Mouse (Mus musculus): ENCODE measurements around the gene Rpa1. TPM values are rescaled to one million over a fixed set of nuclear protein-coding genes. Genes with fewer than 3 reads are reported as not detected.
"Not testable (repeated sequence)": the region's sequence is repeated elsewhere in the genome, so short reads cannot be mapped to it uniquely, and the experiment has no call there.

The Rpa1 gene
- 54.4 and 61.4 TPM in 2 replicates for polyA plus RNA-seq (2015; fragmentation: Nextera tagmentation; extraction: Ambion mirVana)

DNA sequence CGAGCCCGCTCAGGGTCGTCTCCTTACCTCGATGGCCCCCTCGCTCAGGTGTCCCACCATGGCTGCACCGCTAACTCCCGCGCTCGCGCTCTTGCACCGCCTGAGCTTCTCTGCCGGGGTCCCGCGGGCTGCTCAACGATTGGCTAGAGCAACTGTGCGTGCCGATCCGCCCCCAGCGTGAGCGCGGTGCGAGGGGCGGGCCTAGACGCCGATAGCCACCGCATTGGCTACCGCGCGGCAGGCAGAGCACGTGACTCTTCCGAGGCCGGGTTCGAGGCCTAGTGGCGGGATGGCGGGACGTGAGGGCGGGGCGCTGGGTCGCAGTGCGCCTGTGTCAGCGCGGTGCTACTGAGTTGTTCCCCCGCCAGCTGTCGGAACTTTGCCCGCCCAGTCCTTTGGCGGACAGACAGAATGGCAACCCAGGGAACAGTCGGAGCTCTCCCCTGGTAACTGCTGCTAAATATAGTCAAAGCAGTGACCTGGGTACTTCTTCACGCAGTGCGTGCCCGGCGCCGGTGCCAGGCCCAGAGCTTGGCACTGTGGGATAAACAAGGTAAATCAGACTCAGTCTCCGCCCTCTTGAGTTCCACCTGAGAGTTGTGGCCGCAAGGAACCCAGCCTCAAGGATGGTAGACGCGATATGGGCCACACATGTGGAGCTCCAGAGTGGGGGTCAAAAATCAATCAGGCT, at the start of gene Rpa1, which contains the start of gene Smyd4:
Rpa1 (minus strand) TSS at position 126 of the 691 bp plus-strand sequence.
Smyd4 (plus strand) TSS at position 235 of the 691 bp plus-strand sequence.
- peak; percentile 100 for ATAC-seq (ENCODE audit: low FRiP score, low read depth)
- WGBS = 0% methylated on average over 56 of the region's 56 CpGs
- Histone ChIP-seq H3K4me2 (peak within 1 kb of the TSS; percentile 79), H3K27me3 (no peaks in the 10 kb centered on the region), H3K36me3 (no peaks in the 10 kb centered on the region), H3K4me1 (replicated peaks) (peaks cover 18% of the 10 kb centered on the region), H3K27ac (replicated peaks) (peak within 1 kb of the TSS; percentile 57), H3K9me3 (no peaks in the 10 kb centered on the region), H3K9ac (peak within 1 kb of the TSS; percentile 60), H3K4me3 (peak within 1 kb of the TSS; percentile 52)

DNA sequence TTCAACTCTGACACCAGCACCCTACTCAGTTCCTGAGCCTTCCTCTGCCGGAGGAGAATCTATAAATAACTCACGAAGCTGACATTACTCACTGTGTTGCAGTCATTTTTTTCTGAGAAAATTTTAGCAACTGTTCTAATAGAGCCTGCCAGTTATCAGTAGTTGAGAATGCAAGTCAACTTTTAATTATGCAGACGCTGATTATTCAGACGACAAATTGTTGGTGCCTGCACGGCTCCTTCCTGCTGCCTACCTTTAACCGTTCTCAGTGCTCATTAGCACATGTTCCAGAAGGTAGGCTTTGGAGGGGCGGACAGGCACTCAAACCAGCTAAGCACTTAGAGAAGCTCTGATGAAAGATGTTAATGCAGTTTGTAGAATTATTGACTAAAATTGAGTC, 49.3 kb upstream of the Rpa1 start:
- Histone ChIP-seq H3K9ac (no peak overlapping the region), H3K4me3 (no peak overlapping the region), H3K4me2 (no peak overlapping the region), H3K9me3 (no peaks in the 10 kb centered on the region), H3K27me3 (no peaks in the 10 kb centered on the region), H3K36me3 (no peaks in the 10 kb centered on the region), H3K4me1 (replicated peaks) (no peaks in the 10 kb centered on the region), H3K27ac (replicated peaks) (no peak overlapping the region)
- 70% methylated on average over 7 of the region's 7 CpGs for WGBS
- ATAC-seq (ENCODE audit: low FRiP score, low read depth) = no peak

DNA sequence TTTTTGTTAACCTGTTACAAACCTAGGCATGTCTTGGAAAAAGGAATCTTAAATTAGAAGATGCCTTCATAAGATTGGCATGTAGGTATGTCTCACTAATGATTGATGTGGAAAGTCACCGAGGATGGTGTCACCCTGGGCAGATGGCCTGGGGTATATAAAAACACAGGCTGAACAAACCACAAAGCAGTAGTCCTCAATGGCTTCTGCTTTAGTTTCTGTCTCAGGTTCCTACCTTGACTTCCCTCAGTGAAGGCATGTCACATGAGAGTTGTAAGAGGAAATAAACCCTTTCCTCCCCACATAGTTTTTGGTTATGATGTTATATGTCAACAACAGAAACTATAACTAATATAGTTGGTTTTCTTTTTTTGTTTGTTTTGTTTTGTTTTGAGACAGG, 47.5 kb upstream of the Rpa1 start:
- Histone ChIP-seq H3K9me3 (no peaks in the 10 kb centered on the region), H3K36me3 (no peaks in the 10 kb centered on the region), H3K27ac (replicated peaks) (no peak overlapping the region), H3K4me2 (no peak overlapping the region), H3K9ac (no peak overlapping the region), H3K4me1 (replicated peaks) (no peaks in the 10 kb centered on the region), H3K27me3 (no peaks in the 10 kb centered on the region), H3K4me3 (no peak overlapping the region)
- ATAC-seq (ENCODE audit: low FRiP score, low read depth) = no peak
- WGBS = 84% methylated on average over 1 of the region's 1 CpGs

DNA sequence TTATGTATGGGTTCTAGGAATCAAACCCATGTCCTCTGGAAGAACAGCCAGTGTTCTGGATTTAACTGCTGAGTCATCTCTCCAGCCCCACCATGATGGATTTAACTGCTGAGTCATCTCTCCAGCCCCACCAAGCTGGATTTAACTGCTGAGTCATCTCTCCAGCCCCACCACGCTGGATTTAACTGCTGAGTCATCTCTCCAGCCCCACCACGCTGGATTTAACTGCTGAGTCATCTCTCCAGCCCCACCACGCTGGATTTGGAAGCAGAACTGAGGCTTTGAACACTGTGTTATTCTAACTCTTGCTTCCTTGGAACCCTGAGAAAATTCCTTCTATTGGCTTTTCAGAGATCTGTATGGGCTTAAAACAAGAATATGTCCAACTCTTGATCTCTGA, 35.4 kb upstream of the Rpa1 start:
- ATAC-seq (ENCODE audit: low FRiP score, low read depth); H3K27ac ChIP-seq (replicated peaks); H3K36me3 ChIP-seq; H3K4me3 ChIP-seq; H3K9me3 ChIP-seq; H3K9ac ChIP-seq; H3K4me1 ChIP-seq (replicated peaks); H3K27me3 ChIP-seq; H3K4me2 ChIP-seq: not testable (repeated sequence)
- 59% methylated on average over 3 of the region's 3 CpGs for WGBS

DNA sequence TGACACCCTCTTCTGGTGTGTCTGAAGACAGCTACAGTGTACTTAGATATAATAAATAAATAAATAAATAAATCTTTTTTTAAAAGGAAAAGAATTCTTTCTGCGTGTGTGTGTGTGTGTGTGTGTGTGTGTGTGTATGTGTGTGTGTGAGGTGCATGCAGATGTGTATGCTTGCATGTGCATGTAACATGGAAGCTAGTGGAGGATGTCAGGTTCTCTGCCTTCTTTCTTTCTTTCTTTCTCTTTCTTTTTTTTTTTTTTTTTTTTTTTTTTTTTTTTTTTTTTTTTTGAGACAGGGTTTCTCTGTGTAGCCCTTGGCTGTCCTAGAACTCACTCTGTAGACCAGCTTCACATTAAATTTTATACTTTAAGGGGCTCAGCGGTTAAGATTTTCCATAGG, 30.7 kb upstream of the Rpa1 start:
- not testable (repeated sequence) for H3K27ac ChIP-seq (replicated peaks); H3K9me3 ChIP-seq; ATAC-seq (ENCODE audit: low FRiP score, low read depth); H3K4me3 ChIP-seq; H3K9ac ChIP-seq; H3K27me3 ChIP-seq; H3K36me3 ChIP-seq; H3K4me2 ChIP-seq; H3K4me1 ChIP-seq (replicated peaks)
- 88% methylated on average over 2 of the region's 2 CpGs for WGBS

DNA sequence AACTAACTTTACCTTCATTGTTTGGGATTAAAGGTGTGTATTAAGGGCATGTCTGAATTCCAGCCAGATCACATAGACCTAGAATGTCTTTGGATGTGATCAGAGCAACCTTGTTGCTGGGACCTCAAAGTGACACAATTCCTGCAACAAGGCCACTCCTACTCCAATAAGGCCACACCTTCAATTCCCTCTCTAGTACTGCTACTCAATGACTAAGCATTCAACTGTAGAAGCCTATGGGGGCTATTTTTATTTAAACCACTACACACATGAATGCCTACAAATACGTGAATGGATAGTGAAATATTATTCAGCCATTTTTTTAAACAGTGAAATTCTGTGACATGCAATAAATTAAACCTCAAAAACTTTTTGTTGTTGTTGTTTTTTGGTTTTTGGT, 29.0 kb upstream of the Rpa1 start:
- ATAC-seq (ENCODE audit: low FRiP score, low read depth) = no peak
- Histone ChIP-seq H3K36me3 (no peaks in the 10 kb centered on the region), H3K4me1 (replicated peaks) (no peaks in the 10 kb centered on the region), H3K27ac (replicated peaks) (no peak overlapping the region), H3K9me3 (no peaks in the 10 kb centered on the region), H3K4me2 (no peak overlapping the region), H3K27me3 (no peaks in the 10 kb centered on the region), H3K4me3 (no peak overlapping the region), H3K9ac (no peak overlapping the region)
- WGBS = 90% methylated on average over 1 of the region's 1 CpGs

DNA sequence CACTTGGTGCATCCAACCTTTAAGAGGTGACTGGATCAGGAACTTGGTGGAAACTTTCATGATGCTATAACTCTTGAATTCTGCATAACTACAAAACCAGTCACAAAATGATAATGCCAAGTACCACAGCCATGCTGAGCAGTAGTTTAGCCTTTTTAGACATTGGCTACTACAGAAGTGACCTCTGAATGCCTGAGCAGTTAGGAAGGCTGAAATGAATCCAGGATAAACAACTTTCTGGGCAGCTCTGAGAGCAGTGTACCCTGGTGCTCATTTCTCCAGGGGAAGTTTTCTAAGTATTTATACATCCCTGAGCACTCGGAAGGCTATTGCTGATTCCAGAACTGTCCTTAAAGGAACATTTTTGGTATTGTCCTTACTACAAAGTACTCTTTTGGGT, 7.4 kb upstream of the Rpa1 start:
- Histone ChIP-seq H3K4me3 (no peak overlapping the region), H3K4me2 (no peak overlapping the region), H3K27me3 (no peaks in the 10 kb centered on the region), H3K9ac (no peak overlapping the region), H3K36me3 (no peaks in the 10 kb centered on the region), H3K27ac (replicated peaks) (no peak overlapping the region), H3K4me1 (replicated peaks) (no peaks in the 10 kb centered on the region), H3K9me3 (no peaks in the 10 kb centered on the region)
- WGBS = 97% methylated on average over 1 of the region's 1 CpGs
- no peak for ATAC-seq (ENCODE audit: low FRiP score, low read depth)

DNA sequence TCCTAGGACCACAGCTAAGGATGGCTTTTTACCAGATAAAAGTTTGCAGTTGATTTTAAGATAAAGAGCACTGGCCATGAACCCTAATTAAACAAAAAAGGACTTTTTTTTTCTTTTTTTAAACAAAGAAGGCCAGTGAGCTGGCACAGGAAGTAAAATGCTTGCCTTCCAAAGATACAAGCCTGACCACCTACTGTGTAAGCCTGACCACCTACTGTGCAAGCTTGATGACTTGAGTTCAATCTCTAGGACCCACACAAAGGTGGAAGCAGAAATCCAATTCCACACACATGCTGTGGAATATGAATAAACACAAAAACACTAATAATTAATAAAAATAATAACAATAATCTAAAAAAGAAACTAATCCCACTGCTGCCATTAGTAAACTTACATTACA, 3.1 kb upstream of the Rpa1 start:
- no peaks in the 10 kb centered on the region for H3K36me3 ChIP-seq
- no peak overlapping the region for H3K27ac ChIP-seq (replicated peaks)
- H3K9me3 ChIP-seq = no peaks in the 10 kb centered on the region
- no peaks in the 10 kb centered on the region for H3K27me3 ChIP-seq
- H3K4me1 ChIP-seq (replicated peaks) = peaks cover 18% of the 10 kb centered on the region
- no peak for ATAC-seq (ENCODE audit: low FRiP score, low read depth)
- H3K9ac ChIP-seq = no peak overlapping the region
- H3K4me3 ChIP-seq = no peak overlapping the region
- H3K4me2 ChIP-seq = no peak overlapping the region

DNA sequence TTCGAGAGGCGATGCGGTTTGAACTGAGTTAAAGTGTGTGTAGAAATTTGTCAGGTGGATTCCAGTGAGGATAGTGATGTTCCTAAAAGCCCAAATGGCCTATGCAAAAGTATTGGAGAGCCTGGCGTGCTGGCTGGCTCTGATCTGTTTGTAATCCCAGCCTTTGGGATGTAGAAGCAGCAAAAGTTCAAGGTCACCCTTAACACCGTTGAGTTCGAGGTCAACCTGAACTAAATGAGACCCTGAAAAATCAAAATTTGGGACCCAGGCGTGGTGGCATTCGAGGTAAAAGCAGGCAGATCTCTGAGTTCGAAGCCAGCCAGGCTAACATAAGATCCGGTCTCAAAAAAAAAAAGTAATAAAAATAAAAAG, 752 bp upstream of the Rpa1 start:
- Histone ChIP-seq H3K27ac (replicated peaks) (peak overlapping the region; percentile 57), H3K9ac (peak overlapping the region; percentile 60), H3K4me1 (replicated peaks) (peaks cover 18% of the 10 kb centered on the region), H3K4me3 (peak overlapping the region; percentile 52), H3K9me3 (no peaks in the 10 kb centered on the region), H3K36me3 (no peaks in the 10 kb centered on the region), H3K27me3 (no peaks in the 10 kb centered on the region), H3K4me2 (peak overlapping the region; percentile 79)
- 47% methylated on average over 10 of the region's 10 CpGs for WGBS
- no peak for ATAC-seq (ENCODE audit: low FRiP score, low read depth)

DNA sequence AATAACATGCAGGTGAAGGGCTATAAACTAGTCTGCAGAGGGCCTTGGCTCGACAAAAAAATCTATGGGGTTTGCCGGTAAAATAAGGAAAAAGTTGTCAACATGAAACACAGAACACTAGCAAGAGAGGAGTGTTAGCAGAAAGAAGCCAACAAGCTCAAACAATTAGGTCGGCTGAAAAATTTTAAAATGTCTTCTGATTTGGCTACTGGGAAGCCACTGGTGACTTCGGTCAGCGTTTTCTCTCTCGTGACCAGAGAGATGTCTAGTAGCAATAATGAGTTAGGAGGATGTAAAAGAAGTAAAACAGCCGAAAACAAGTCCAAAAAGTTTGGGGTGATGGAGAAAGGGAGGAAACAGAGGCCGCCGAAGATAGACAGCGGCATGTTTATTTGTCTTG, 528 bp downstream of the Rpa1 start:
- Histone ChIP-seq H3K27ac (replicated peaks) (0 out of 2 replicates have a peak overlapping the region, but pooled peaks have one; percentile 15), H3K9ac (peak overlapping the region; percentile 60), H3K4me1 (replicated peaks) (peaks cover 18% of the 10 kb centered on the region), H3K9me3 (no peaks in the 10 kb centered on the region), H3K27me3 (no peaks in the 10 kb centered on the region), H3K4me3 (peak overlapping the region; percentile 52), H3K4me2 (peak overlapping the region; percentile 79), H3K36me3 (no peaks in the 10 kb centered on the region)
- under 1% methylated on average over 10 of the region's 10 CpGs for WGBS
- no peak for ATAC-seq (ENCODE audit: low FRiP score, low read depth)

DNA sequence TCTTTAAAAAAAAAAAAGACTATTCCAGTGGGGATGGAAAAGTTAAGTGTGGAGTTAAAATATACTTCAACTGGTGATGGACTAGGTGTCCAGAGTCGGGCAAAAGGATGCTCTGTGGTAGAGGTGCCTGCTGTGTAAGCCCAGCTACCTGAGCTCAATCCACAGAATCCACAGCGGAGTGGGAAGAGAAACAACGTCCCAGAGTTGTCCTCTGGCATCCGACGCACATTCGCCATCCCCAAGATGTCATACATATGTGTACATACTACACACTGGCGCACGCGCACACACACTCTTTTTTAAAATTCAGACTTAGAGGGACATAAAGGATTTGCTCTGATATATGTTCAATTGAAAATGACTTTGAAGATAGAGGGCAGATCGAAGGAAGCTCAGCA, 937 bp downstream of the Rpa1 start:
- peak overlapping the region; percentile 79 for H3K4me2 ChIP-seq
- no peak overlapping the region for H3K27ac ChIP-seq (replicated peaks)
- peaks cover 18% of the 10 kb centered on the region for H3K4me1 ChIP-seq (replicated peaks)
- H3K27me3 ChIP-seq = no peaks in the 10 kb centered on the region
- peak overlapping the region; percentile 60 for H3K9ac ChIP-seq
- peak overlapping the region; percentile 52 for H3K4me3 ChIP-seq
- H3K9me3 ChIP-seq = no peaks in the 10 kb centered on the region
- 54% methylated on average over 10 of the region's 10 CpGs for WGBS
- no peak for ATAC-seq (ENCODE audit: low FRiP score, low read depth)
- H3K36me3 ChIP-seq = no peaks in the 10 kb centered on the region

DNA sequence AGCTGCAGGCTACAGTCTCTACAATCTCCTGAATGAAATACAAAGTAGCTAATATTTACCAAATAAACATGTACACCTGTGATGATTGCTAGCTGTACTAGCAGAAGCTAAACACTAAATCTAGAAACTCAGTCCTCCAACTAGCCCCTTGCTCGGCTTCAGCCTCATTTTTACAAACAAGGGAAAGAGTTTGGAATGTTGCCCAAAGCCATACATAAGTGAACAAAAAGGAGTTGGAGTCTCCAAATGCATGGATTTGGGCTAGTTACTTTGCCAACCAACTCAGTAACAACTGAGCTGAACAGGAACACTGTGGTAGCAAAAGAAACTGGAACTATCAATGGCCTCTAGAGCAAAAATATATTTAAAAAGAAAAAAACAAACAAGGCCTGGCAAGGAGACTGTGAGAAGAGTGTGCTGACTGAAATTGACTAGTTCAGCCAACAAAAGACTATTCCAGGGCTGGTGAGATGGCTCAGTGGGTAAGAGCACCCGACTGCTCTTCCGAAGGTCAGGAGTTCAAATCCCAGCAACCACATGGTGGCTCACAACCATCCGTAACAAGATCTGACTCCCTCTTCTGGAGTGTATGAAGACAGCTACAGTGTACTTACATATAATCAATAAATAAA, 1.5 kb downstream of the Rpa1 start:
- H3K4me1 ChIP-seq (replicated peaks) = peaks cover 18% of the 10 kb centered on the region
- WGBS = 45% methylated on average over 4 of the region's 4 CpGs
- H3K9me3 ChIP-seq = no peaks in the 10 kb centered on the region
- peak overlapping the region; percentile 79; the same call in 1 of the 2 replicates for H3K4me2 ChIP-seq
- no peak overlapping the region for H3K4me3 ChIP-seq
- H3K27ac ChIP-seq (replicated peaks) = no peak overlapping the region
- H3K36me3 ChIP-seq = no peaks in the 10 kb centered on the region
- no peak for ATAC-seq (ENCODE audit: low FRiP score, low read depth)
- H3K9ac ChIP-seq = no peak overlapping the region
- H3K27me3 ChIP-seq = no peaks in the 10 kb centered on the region

Measured in hindbrain, embryonic 15.5 days (tissue).